ENCODE assay signal across 7 mouse cellular contexts in genomic region chr11:120349986-120350702, GRCm38 (mm10). TPM values are rescaled to one million over a fixed set of nuclear protein-coding genes. Genes with fewer than 3 reads are reported as not detected.
DNase-seq lines count a peak whose midpoint lies in the region; ATAC-seq and TF ChIP-seq lines count a peak whose summit lies in the region.

No protein-coding gene starts in this region.

- DNase-seq in adipocyte (ENCODE audit: low spot score), result peak; percentile 96
- peak; percentile 97 for DNase-seq in gastrocnemius, postnatal 25 days
- DNase-seq in left cerebral cortex, postnatal 4 days, result peak; percentile 92
- peak; percentile 99 for DNase-seq in midbrain, embryonic 11.5 days (ENCODE audit: low spot score, missing footprints)
- peak; percentile 97 for DNase-seq in skeletal muscle tissue, adult 2 months (ENCODE audit: low read depth, low spot score)

- H3K9me3 ChIP-seq in intestine, embryonic 15.5 days, result no peaks in the 10 kb centered on the region
- no peaks in the 10 kb centered on the region for H3K9me3 ChIP-seq in midbrain, embryonic 11.5 days (ENCODE audit: control insufficient read depth, low read length)

- intact Hi-C loops in left cerebral cortex, postnatal 4 days (cut with DNase I), result loop anchor here (5.0 kb wide), 1 partner anchor 113 kb away; no protein-coding TSS in a partner anchor

- H3K4me3 ChIP-seq in cortical plate, adult 2 months (ENCODE audit: insufficient read depth, low read length), result peak overlapping the region; percentile 64
- peak overlapping the region; percentile 99 for H3K4me3 ChIP-seq in intestine, embryonic 15.5 days (replicated peaks)
- peak overlapping the region; percentile 100 for H3K4me3 ChIP-seq in midbrain, embryonic 11.5 days (ENCODE audit: low read depth, low read length)

- H3K4me1 ChIP-seq in cortical plate, adult 2 months (ENCODE audit: control insufficient read depth, insufficient read depth, low read length), result peaks cover 3% of the 10 kb centered on the region; the same call in 1 of the 2 replicates
- peaks cover 42% of the 10 kb centered on the region for H3K4me1 ChIP-seq in intestine, embryonic 15.5 days (replicated peaks)
- H3K4me1 ChIP-seq in midbrain, embryonic 11.5 days (ENCODE audit: control insufficient read depth, insufficient read depth, low read length), result peaks cover 24% of the 10 kb centered on the region

- 1% methylated on average over 67 of the region's 68 CpGs for whole genome bisulfite sequencing in intestine, embryonic 15.5 days
- WGBS in midbrain, embryonic 11.5 days, result 1% methylated on average over 58 of the region's 68 CpGs

- peak overlapping the region; percentile 77 for H3K4me2 ChIP-seq in intestine, embryonic 15.5 days (replicated peaks)
- peak overlapping the region; percentile 96 for H3K4me2 ChIP-seq in midbrain, embryonic 11.5 days

- peak overlapping the region; percentile 99 for H3K27ac ChIP-seq in cortical plate, adult 2 months (ENCODE audit: insufficient read depth, low read length)
- peak overlapping the region; percentile 100 for H3K27ac ChIP-seq in intestine, embryonic 15.5 days
- H3K27ac ChIP-seq in midbrain, embryonic 11.5 days (ENCODE audit: low read depth, low read length), result peak overlapping the region; percentile 99

- TF ChIP-seq POLR2A in cortical plate, adult 2 months (IDR thresholded peaks at IDR 0.05; ENCODE audit: extremely low read depth, insufficient read depth, low read length), result peak; percentile 35; the same call in 1 of the 2 replicates

- peak; percentile 75 for ATAC-seq in intestine, embryonic 15.5 days
- ATAC-seq in midbrain, embryonic 11.5 days (ENCODE audit: low FRiP score), result peak; percentile 82

- 0 out of 2 replicates have a peak, but pooled peaks cover 3% of the 10 kb centered on the region for H3K36me3 ChIP-seq in intestine, embryonic 15.5 days
- peaks cover 6% of the 10 kb centered on the region for H3K36me3 ChIP-seq in midbrain, embryonic 11.5 days (ENCODE audit: control insufficient read depth, insufficient read depth, low read length)

- peak overlapping the region; percentile 97 for H3K9ac ChIP-seq in intestine, embryonic 15.5 days
- H3K9ac ChIP-seq in midbrain, embryonic 11.5 days (ENCODE audit: low read length), result peak overlapping the region; percentile 100

- no peaks in the 10 kb centered on the region for H3K27me3 ChIP-seq in intestine, embryonic 15.5 days (replicated peaks)
- no peaks in the 10 kb centered on the region; the same call in 1 of the 2 replicates for H3K27me3 ChIP-seq in midbrain, embryonic 11.5 days (ENCODE audit: control insufficient read depth, insufficient read depth, low read length)

- no peak for TF ChIP-seq CTCF in cortical plate, adult 2 months (IDR thresholded peaks at IDR 0.05; ENCODE audit: extremely low read depth, insufficient read depth, low read length)

RNA-seq across cellular contexts. Expression of gene Actg1, which starts 1.8 kb away (rescaled TPM):
- 1,064 and 1,106 TPM in 2 replicates for polyA plus RNA-seq in cortical plate, adult 2 months (2012; rRNA removed)
- 100 to 1,000 TPM; 236 to 249 TPM for total RNA-seq in gastrocnemius, postnatal 25 days (2021)
- polyA plus RNA-seq in intestine, embryonic 15.5 days (2015; fragmentation: Nextera tagmentation; extraction: Ambion mirVana), result 2,607 and 2,658 TPM in 2 replicates
- total RNA-seq in left cerebral cortex, postnatal 4 days (2021), result 1,000 to 10,000 TPM; 3,514 to 3,537 TPM
- 2,965 and 3,081 TPM in 2 replicates for polyA plus RNA-seq in midbrain, embryonic 11.5 days (2014; fragmentation: Nextera tagmentation; extraction: Ambion mirVana)

RNA-seq across cellular contexts. Expression of gene Fscn2, which starts 11.2 kb away (rescaled TPM):
- 0.28 and 0.67 TPM in 2 replicates for polyA plus RNA-seq in cortical plate, adult 2 months (2012; rRNA removed)
- under 1 TPM; 0.29 to 0.31 TPM for total RNA-seq in gastrocnemius, postnatal 25 days (2021)
- polyA plus RNA-seq in intestine, embryonic 15.5 days (2015; fragmentation: Nextera tagmentation; extraction: Ambion mirVana), result 0.18 TPM in 1 of 2 replicates, not detected in the other
- under 1 TPM; 0.42 to 0.44 TPM for total RNA-seq in left cerebral cortex, postnatal 4 days (2021)
- polyA plus RNA-seq in midbrain, embryonic 11.5 days (2014; fragmentation: Nextera tagmentation; extraction: Ambion mirVana), result 1.4 TPM in 2 replicates

RNA-seq across cellular contexts. Expression of gene Faap100, which starts 28.4 kb away (rescaled TPM):
- polyA plus RNA-seq in cortical plate, adult 2 months (2012; rRNA removed), result 22.8 and 23.9 TPM in 2 replicates
- 10 to 100 TPM; 14.0 to 16.5 TPM for total RNA-seq in gastrocnemius, postnatal 25 days (2021)
- 24.2 and 29.4 TPM in 2 replicates for polyA plus RNA-seq in intestine, embryonic 15.5 days (2015; fragmentation: Nextera tagmentation; extraction: Ambion mirVana)
- total RNA-seq in left cerebral cortex, postnatal 4 days (2021), result 100 to 1,000 TPM in 1 of 2 experiments, 10 to 100 TPM in 1; 94.5 to 100 TPM
- polyA plus RNA-seq in midbrain, embryonic 11.5 days (2014; fragmentation: Nextera tagmentation; extraction: Ambion mirVana), result 25.3 and 29.2 TPM in 2 replicates

Comparison
In these comparisons a context has a peak if more than half of its experiments do, and no peak if none do; other contexts are left out.
1. Peak in every context shown above with its lines: DNase-seq, ATAC-seq, H3K4me3 ChIP-seq and H3K27ac ChIP-seq.